ENCODE assay signal across 19 mouse cellular contexts in the genomic region with DNA sequence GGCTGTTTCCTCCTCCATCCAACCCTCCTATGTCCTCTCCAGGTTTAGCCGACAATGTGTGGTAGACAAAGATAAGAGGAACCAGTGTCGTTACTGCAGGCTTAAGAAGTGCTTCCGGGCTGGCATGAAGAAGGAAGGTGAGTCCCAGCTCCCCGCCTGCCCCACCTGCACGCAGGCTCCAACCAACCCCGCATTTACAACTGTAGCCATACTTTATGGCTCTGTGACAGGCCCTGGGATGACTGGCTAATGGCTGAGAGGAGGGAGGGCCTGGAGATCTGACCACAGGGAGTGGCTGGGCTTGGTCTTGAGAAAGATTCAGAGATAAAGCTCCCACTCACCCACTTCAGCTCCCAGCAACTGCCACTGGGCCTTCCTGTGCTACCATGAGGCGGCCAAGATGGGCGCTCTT. TPM values are rescaled to one million over a fixed set of nuclear protein-coding genes. Genes with fewer than 3 reads are reported as not detected.
A peak's percentile ranks its signal among the peaks of the same experiment; 100 is the strongest.
DNase-seq lines count a peak whose midpoint lies in the region; ATAC-seq and TF ChIP-seq lines count a peak whose summit lies in the region.
"Had no signal": no experiment of that assay in that cellular context is flagged by ENCODE, and none has a peak within 500 bp of the region (broad histone marks: within the 10 kb centered on the region; RNA-seq: fewer than 3 reads in every experiment).

No protein-coding gene starts in this region.

- H3K27ac ChIP-seq in intestine, postnatal 0 days (ENCODE audit: low read depth, low read length): peak overlapping the region; percentile 75
- H3K27ac ChIP-seq in liver, embryonic 16.5 days (ENCODE audit: low read length): no peak overlapping the region
- no peak overlapping the region for H3K27ac ChIP-seq in stomach, postnatal 0 days (replicated peaks)
- no peak overlapping the region for H3K27ac ChIP-seq in lung, postnatal 0 days (ENCODE audit: low read length)
- H3K27ac ChIP-seq in midbrain, embryonic 13.5 days: no peak overlapping the region
- H3K27ac ChIP-seq: limb, embryonic 12.5 days; midbrain, embryonic 12.5 days had no signal

- H3K36me3 ChIP-seq in intestine, postnatal 0 days (ENCODE audit: control insufficient read depth, insufficient read depth): peaks cover 8% of the 10 kb centered on the region; the same call in 1 of the 2 replicates
- H3K36me3 ChIP-seq in liver, embryonic 16.5 days (ENCODE audit: control insufficient read depth, insufficient read depth): no peaks in the 10 kb centered on the region
- no peaks in the 10 kb centered on the region for H3K36me3 ChIP-seq in stomach, postnatal 0 days (ENCODE audit: control insufficient read depth, insufficient read depth, low read length)
- no peaks in the 10 kb centered on the region for H3K36me3 ChIP-seq in lung, postnatal 0 days (ENCODE audit: insufficient read depth, low read length)
- H3K36me3 ChIP-seq in midbrain, embryonic 13.5 days: no peaks in the 10 kb centered on the region
- H3K36me3 ChIP-seq: limb, embryonic 12.5 days; midbrain, embryonic 12.5 days had no signal

- no peaks in the 10 kb centered on the region; the same call in 1 of the 2 replicates for H3K4me1 ChIP-seq in intestine, postnatal 0 days (replicated peaks; ENCODE audit: control insufficient read depth, insufficient read depth, low read length)
- H3K4me1 ChIP-seq in liver, embryonic 16.5 days (ENCODE audit: control insufficient read depth, low read depth, low read length): peaks cover 24% of the 10 kb centered on the region
- H3K4me1 ChIP-seq in stomach, postnatal 0 days (replicated peaks; ENCODE audit: control insufficient read depth, insufficient read depth): no peaks in the 10 kb centered on the region
- H3K4me1 ChIP-seq in lung, postnatal 0 days (ENCODE audit: insufficient read depth, low read depth, low read length): no peaks in the 10 kb centered on the region
- H3K4me1 ChIP-seq in midbrain, embryonic 13.5 days (replicated peaks): no peaks in the 10 kb centered on the region
- H3K4me1 ChIP-seq: limb, embryonic 12.5 days; midbrain, embryonic 12.5 days had no signal

- no peak for TF ChIP-seq CTCF in intestine, postnatal 0 days (IDR thresholded peaks at IDR 0.05; ENCODE audit: low read depth)
- TF ChIP-seq CTCF in stomach, postnatal 0 days (IDR thresholded peaks at IDR 0.05; ENCODE audit: low read depth): no peak
- TF ChIP-seq CTCF in lung, postnatal 0 days (IDR thresholded peaks at IDR 0.05): no peak

- H3K4me3 ChIP-seq in intestine, postnatal 0 days (ENCODE audit: low read depth, low read length): no peak overlapping the region
- H3K4me3 ChIP-seq in liver, embryonic 16.5 days (ENCODE audit: low read depth, low read length): no peak overlapping the region
- no peak overlapping the region for H3K4me3 ChIP-seq in stomach, postnatal 0 days (ENCODE audit: low read depth, low read length)
- no peak overlapping the region for H3K4me3 ChIP-seq in lung, postnatal 0 days (ENCODE audit: low read depth, low read length)
- no peak overlapping the region for H3K4me3 ChIP-seq in midbrain, embryonic 13.5 days (replicated peaks)
- H3K4me3 ChIP-seq: limb, embryonic 12.5 days; midbrain, embryonic 12.5 days had no signal

- H3K4me2 ChIP-seq in intestine, postnatal 0 days (replicated peaks; ENCODE audit: low read depth): no peak overlapping the region
- no peak overlapping the region for H3K4me2 ChIP-seq in liver, embryonic 16.5 days (ENCODE audit: low read depth, low read length)
- no peak overlapping the region for H3K4me2 ChIP-seq in stomach, postnatal 0 days (replicated peaks; ENCODE audit: low read depth)
- no peak overlapping the region for H3K4me2 ChIP-seq in lung, postnatal 0 days (replicated peaks; ENCODE audit: low read depth, low read length)
- H3K4me2 ChIP-seq in midbrain, embryonic 13.5 days (replicated peaks): no peak overlapping the region
- H3K4me2 ChIP-seq: limb, embryonic 12.5 days; midbrain, embryonic 12.5 days had no signal

- 23% methylated on average over 8 of the region's 8 CpGs for WGBS in intestine, postnatal 0 days
- WGBS in liver, embryonic 16.5 days (ENCODE audit: insufficient replicate concordance): 20% methylated on average over 8 of the region's 8 CpGs
- 52% methylated on average over 8 of the region's 8 CpGs for WGBS in stomach, postnatal 0 days
- WGBS in lung, postnatal 0 days: 59% methylated on average over 8 of the region's 8 CpGs
- WGBS in midbrain, embryonic 13.5 days: 85% methylated on average over 8 of the region's 8 CpGs

- no peak overlapping the region for H3K9ac ChIP-seq in intestine, postnatal 0 days (ENCODE audit: low read depth, low read length)
- H3K9ac ChIP-seq in liver, embryonic 16.5 days (ENCODE audit: low read depth, low read length): no peak overlapping the region
- no peak overlapping the region for H3K9ac ChIP-seq in stomach, postnatal 0 days (ENCODE audit: low read length)
- no peak overlapping the region for H3K9ac ChIP-seq in lung, postnatal 0 days (replicated peaks; ENCODE audit: low read depth)
- H3K9ac ChIP-seq in midbrain, embryonic 13.5 days (replicated peaks): no peak overlapping the region
- H3K9ac ChIP-seq: limb, embryonic 12.5 days; midbrain, embryonic 12.5 days had no signal

- ATAC-seq in common myeloid progenitor, adult 5-6 weeks (replicated peaks; ENCODE audit: low read depth, poor library complexity, severe bottlenecking): peak; percentile 73
- ATAC-seq in intestine, postnatal 0 days: peak; percentile 94
- peak; percentile 10; the same call in 1 of the 2 replicates for ATAC-seq in liver, embryonic 16.5 days (ENCODE audit: low read depth)
- ATAC-seq in stomach, postnatal 0 days (ENCODE audit: low FRiP score, low TSS enrichment): peak; percentile 88
- ATAC-seq in lung, postnatal 0 days: no peak
- no peak for ATAC-seq in midbrain, embryonic 13.5 days
- ATAC-seq: activated CD4-positive, CD25-positive, alpha-beta regulatory T cell, adult 4 months; CD4-positive, CD25-positive, alpha-beta regulatory T cell, adult 4 months had no signal

- intact Hi-C loops in gastrocnemius, postnatal 36 days (cut with DNase I): no loop called here

- H3K27me3 ChIP-seq in intestine, postnatal 0 days (replicated peaks; ENCODE audit: control insufficient read depth, insufficient read depth, low read length): no peaks in the 10 kb centered on the region
- no peaks in the 10 kb centered on the region for H3K27me3 ChIP-seq in liver, embryonic 16.5 days (ENCODE audit: control insufficient read depth, insufficient read depth, low read depth, low read length)
- H3K27me3 ChIP-seq in stomach, postnatal 0 days (ENCODE audit: control insufficient read depth, insufficient read depth, low read length): no peaks in the 10 kb centered on the region
- H3K27me3 ChIP-seq in lung, postnatal 0 days (replicated peaks; ENCODE audit: insufficient read depth, low read length): no peaks in the 10 kb centered on the region
- no peaks in the 10 kb centered on the region for H3K27me3 ChIP-seq in midbrain, embryonic 13.5 days
- H3K27me3 ChIP-seq: midbrain, embryonic 12.5 days had no signal

- H3K9me3 ChIP-seq in intestine, postnatal 0 days (ENCODE audit: control insufficient read depth): no peaks in the 10 kb centered on the region
- H3K9me3 ChIP-seq in liver, embryonic 16.5 days (replicated peaks; ENCODE audit: control insufficient read depth, low read length): no peaks in the 10 kb centered on the region
- no peaks in the 10 kb centered on the region for H3K9me3 ChIP-seq in stomach, postnatal 0 days (ENCODE audit: control insufficient read depth, low read length)
- no peaks in the 10 kb centered on the region for H3K9me3 ChIP-seq in lung, postnatal 0 days (ENCODE audit: low read length)
- H3K9me3 ChIP-seq in midbrain, embryonic 13.5 days: no peaks in the 10 kb centered on the region
- H3K9me3 ChIP-seq: limb, embryonic 12.5 days; midbrain, embryonic 12.5 days had no signal

- no peak for TF ChIP-seq EP300 in stomach, postnatal 0 days (optimal IDR thresholded peaks at IDR 0.05)
- TF ChIP-seq EP300 in lung, postnatal 0 days (IDR thresholded peaks at IDR 0.05): no peak

- DNase-seq in stomach, postnatal 0 days (ENCODE audit: low spot score): peak; percentile 53
- no peak for DNase-seq in gastrocnemius, postnatal 36 days
- no peak for DNase-seq in lung, postnatal 0 days (ENCODE audit: low spot score)
- DNase-seq: cerebellum, adult 11 months; cerebellum, postnatal 36 days; gastrocnemius, postnatal 10 days; kidney, postnatal 4 days; lung, postnatal 10 days had no signal

RNA-seq across cellular contexts. Expression of a gene that starts 45.9 kb away (rescaled TPM):
- 4.1 and 6.1 TPM in 2 replicates for total RNA-seq in common myeloid progenitor, adult 5-6 weeks (2017)
- 50.8 and 53.0 TPM in 2 replicates for polyA plus RNA-seq in intestine, postnatal 0 days (2015; fragmentation: Nextera tagmentation; extraction: Ambion mirVana)
- polyA plus RNA-seq in liver, embryonic 16.5 days (2015; fragmentation: Nextera tagmentation; extraction: Ambion mirVana): 18.8 and 21.1 TPM in 2 replicates
- 24.2 and 27.7 TPM in 2 replicates for polyA plus RNA-seq in stomach, postnatal 0 days (2015; fragmentation: Nextera tagmentation; extraction: Ambion mirVana)
- total RNA-seq in gastrocnemius, postnatal 36 days (2021): not detected
- polyA plus RNA-seq in lung, postnatal 0 days (2015; fragmentation: Nextera tagmentation; extraction: Ambion mirVana): 0.23 TPM in 1 of 2 replicates, not detected in the other
- polyA plus RNA-seq in midbrain, embryonic 13.5 days (2015; fragmentation: Nextera tagmentation; extraction: Ambion mirVana): not detected in 2 replicates
- total RNA-seq: heart, postnatal 25 days; left cerebral cortex, adult 18-20 months had no signal
- polyA plus RNA-seq: activated CD4-positive, CD25-positive, alpha-beta regulatory T cell, adult 4 months; CD4-positive, CD25-positive, alpha-beta regulatory T cell, adult 4 months; embryonic facial prominence, embryonic 11.5 days; limb, embryonic 12.5 days; midbrain, embryonic 12.5 days had no signal

RNA-seq across cellular contexts. Expression of a gene that starts 49.6 kb away (rescaled TPM):
- 7.7 and 10.6 TPM in 2 replicates for total RNA-seq in common myeloid progenitor, adult 5-6 weeks (2017)
- polyA plus RNA-seq in intestine, postnatal 0 days (2015; fragmentation: Nextera tagmentation; extraction: Ambion mirVana): 10.4 and 10.9 TPM in 2 replicates
- 9.2 and 10.6 TPM in 2 replicates for polyA plus RNA-seq in liver, embryonic 16.5 days (2015; fragmentation: Nextera tagmentation; extraction: Ambion mirVana)
- 19.9 and 20.8 TPM in 2 replicates for polyA plus RNA-seq in stomach, postnatal 0 days (2015; fragmentation: Nextera tagmentation; extraction: Ambion mirVana)
- total RNA-seq in gastrocnemius, postnatal 36 days (2021): 1 to 10 TPM; 4.3 to 4.8 TPM
- 17.2 and 20.0 TPM in 2 replicates for polyA plus RNA-seq in lung, postnatal 0 days (2015; fragmentation: Nextera tagmentation; extraction: Ambion mirVana)
- polyA plus RNA-seq in midbrain, embryonic 13.5 days (2015; fragmentation: Nextera tagmentation; extraction: Ambion mirVana): 50.2 and 50.7 TPM in 2 replicates

Comparison
In these comparisons a context has a peak if more than half of its experiments do, and no peak if none do; other contexts are left out.
1. ATAC-seq: peak in common myeloid progenitor, adult 5-6 weeks (single experiment), intestine, postnatal 0 days (single experiment), liver, embryonic 16.5 days (single experiment) and stomach, postnatal 0 days (single experiment); none in lung, postnatal 0 days (single experiment) and midbrain, embryonic 13.5 days (single experiment).
2. RNA of a gene that starts 45.9 kb away (polyA plus RNA-seq): 50.8 to 53.0 TPM in intestine, postnatal 0 days, 24.2 to 27.7 TPM in stomach, postnatal 0 days and 18.8 to 21.1 TPM in liver, embryonic 16.5 days; 0.23 TPM in lung, postnatal 0 days and not detected in midbrain, embryonic 13.5 days; every median in the first group is over 10 times any median in the second.